Mouse (Mus musculus) kidney, adult 10 weeks (tissue): ENCODE measurements around the gene Tmem208. TPM values are rescaled to one million over a fixed set of nuclear protein-coding genes. Genes with fewer than 3 reads are reported as not detected.

Experiments used
- polyA plus RNA-seq: library from polyadenylated mRNA; stranded (reverse); fragments of 350-450 nt; fragmentation: Illumina TruSeq; extraction: RNeasy Lipid Tissue Mini Kit (QIAGEN cat#74804); gene quantifications from one replicate; pipeline ENCODE4 v1.2.3, GENCODE M21; 2014; ENCODE audit warnings: low read depth, low replicate concordance

The Tmem208 gene
- polyA plus RNA-seq = 10.8 TPM

DNA sequence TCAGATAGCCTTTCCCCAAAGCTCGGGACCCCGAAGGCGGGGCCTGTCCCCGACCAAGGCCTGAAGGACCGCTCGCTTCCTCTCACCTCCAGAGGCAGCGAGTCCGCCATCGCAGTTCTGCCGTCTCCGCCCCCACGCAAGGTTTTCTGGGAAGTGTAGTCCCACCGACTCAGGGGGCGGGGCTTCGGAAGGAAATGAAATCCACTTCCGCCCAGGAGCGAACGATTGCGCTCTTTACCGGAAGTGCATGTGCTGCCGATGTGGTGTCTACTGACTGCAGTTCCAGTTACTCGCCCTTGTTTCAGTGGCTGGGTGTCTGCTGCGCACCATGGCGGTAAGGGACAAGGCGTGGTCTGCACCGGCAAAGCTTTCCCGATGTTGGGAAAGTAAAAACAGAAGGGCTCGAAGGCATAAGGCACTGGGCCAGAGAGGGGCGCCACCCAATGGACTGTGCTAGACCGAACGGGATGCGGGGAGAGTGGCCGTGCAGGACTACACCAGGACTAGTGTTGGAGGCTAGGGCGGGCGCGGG, at the start of gene Tmem208, which contains the start of gene Lrrc29:
Tmem208 (plus strand) TSS at position 214 of the 532 bp plus-strand sequence.
Lrrc29 (minus strand) TSS at position 138 of the 532 bp plus-strand sequence.

GRCm38 (mm10) chr8:105289805-105290460, 36.2 kb upstream of the Tmem208 start, which contains the start of gene 4931428F04Rik:
4931428F04Rik (minus strand) TSS chr8:105289864.

DNA sequence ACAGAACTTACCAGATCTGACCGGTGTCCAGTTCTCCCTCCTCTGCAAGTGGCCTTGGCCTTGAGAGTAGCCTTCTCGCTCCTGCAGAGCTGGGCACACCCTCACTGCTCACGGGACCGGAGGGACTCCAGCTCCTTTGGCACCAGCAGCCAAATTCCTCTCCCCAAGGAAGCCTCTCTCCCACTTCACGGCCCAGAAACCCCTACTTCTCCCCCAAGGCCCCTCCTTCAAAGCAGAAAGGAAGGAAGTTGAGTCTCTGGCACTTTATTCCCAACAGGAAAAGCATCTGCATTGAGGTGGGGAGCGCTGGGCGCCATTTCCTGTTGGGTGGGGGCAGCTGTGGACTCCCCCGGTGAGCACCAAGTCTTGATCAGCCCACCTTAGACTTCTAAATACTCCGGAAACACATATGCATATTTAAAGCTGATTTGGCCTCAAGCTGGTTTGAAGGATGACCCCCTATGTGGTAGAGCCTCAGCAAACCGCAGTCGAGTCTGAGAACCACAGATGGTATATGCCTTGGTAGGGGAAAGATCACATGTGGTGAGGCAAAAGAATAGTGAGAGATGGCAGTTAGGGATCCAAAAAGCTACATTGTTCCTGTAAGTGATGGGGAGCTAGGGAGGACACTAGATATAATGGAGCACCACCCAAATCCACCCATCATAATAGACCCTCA, 30.1 kb upstream of the Tmem208 start, which contains the start of gene Exoc3l:
Exoc3l (minus strand) TSS at position 207 of the 679 bp plus-strand sequence.

DNA sequence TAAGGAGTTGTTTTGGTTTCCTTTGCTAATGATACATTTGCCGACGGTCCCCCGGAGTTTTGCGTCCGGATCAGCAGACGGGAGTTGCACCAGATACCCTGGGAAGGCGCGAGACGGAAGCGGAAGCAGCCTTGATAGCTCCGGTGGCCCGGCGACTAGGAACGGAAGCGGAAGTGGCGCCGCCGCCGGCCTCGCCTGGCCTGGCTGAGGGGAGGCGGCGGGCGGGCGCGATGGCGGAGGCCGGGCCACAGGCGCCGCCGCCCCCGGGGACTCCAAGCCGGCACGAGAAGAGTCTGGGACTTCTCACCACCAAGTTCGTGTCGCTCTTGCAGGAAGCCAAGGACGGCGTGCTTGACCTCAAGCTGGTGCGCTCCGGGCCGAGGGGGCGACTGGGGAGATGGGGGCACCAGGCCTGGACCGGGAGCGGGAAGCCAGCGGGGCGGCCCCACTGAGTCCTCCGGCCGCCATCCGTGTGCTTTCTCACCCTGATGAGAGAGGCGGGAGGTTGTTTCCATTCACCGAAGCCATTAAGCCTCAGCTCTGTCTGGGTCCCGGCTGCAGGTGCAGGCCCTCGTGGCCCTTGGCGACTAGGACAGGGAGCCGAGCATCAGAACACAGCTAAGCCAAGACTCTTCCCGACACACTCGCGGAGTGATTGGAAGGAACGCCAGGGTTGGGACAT, 28.5 kb upstream of the Tmem208 start, which contains the start of gene E2f4:
E2f4 (plus strand) TSS at position 153 of the 682 bp plus-strand sequence.

GRCm38 (mm10) chr8:105305211-105306145, 20.7 kb upstream of the Tmem208 start, which contains the start of gene Elmo3:
Elmo3 (plus strand) TSS chr8:105305601.

GRCm38 (mm10) chr8:105347428-105348221, 21.5 kb downstream of the Tmem208 start, which contains the start of gene Fhod1:
Fhod1 (minus strand) TSS chr8:105347953.

DNA sequence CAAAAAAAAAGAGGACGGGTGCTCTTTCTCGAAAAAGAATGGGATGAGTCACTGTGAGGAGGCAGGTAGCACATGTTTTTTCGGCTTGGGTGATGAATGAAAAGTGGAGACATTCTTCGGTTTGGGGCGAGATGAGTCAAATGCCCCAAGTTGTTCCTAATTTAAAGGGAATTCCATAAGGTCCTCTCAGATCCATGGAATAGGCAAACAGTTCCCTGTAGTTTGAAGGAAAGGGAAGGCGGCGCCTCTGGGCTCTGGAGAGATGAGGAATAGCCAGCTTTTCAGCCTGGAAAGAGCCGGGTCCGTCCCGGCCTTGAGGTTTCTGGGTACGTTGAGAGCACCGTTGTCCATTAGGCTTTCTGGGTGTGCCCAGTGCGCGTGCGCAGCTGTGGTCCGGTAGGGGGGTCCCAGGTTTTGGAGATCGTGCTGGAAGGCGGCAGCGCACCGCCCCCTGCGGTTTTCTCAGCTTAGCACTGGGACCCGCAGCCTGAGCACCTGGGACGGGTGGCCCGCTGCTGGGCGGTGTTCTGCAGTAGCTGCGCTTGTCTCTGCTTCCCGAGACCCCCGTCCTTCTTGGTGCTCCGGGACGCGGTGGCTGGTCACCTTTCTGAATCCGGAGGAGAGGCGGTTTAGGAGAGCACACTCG, 22.4 kb downstream of the Tmem208 start, which contains the start of gene Slc9a5:
Slc9a5 (plus strand) TSS at position 394 of the 646 bp plus-strand sequence.

DNA sequence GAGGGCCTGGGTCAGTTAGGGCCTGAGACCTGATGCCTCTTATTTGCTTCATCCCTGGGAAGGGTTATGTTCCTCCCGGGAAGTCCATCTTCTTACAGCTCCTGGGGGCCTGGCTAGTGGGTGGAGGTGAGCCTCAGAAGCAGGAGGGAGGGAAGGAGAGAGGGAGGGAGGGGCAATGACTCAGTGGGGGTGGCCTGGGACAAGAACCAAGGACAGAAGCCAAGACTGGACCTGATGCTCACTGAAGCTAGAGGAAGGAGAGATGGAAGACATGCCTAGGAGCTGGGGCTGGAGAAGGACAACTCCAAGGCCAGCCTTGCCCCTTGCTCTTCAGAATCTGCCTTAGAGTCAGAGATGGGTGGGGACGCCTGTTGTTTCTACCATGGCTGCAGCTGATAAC, 46.9 kb downstream of the Tmem208 start, which contains the start of gene Plekhg4:
Plekhg4 (plus strand) TSS at position 243 of the 400 bp plus-strand sequence.

Other genes starting within 250 kb of the Tmem208 start
- not detected for gene Ces3b, start 242.6 kb upstream of the Tmem208 start, polyA plus RNA-seq
- gene Ces4a, start 194.6 kb upstream of the Tmem208 start, polyA plus RNA-seq = not detected
- 50.5 TPM for gene Cbfb, start 155.7 kb upstream of the Tmem208 start, polyA plus RNA-seq
- 33.1 TPM for gene D230025D16Rik, start 101.2 kb upstream of the Tmem208 start, polyA plus RNA-seq
- 0.81 TPM for gene B3gnt9, start 71.2 kb upstream of the Tmem208 start, polyA plus RNA-seq
- gene Tradd, start 61.7 kb upstream of the Tmem208 start, polyA plus RNA-seq = 0.69 TPM
- gene Fbxl8, start 61.7 kb upstream of the Tmem208 start, polyA plus RNA-seq = not detected
- not detected for gene Hsf4, start 56.6 kb upstream of the Tmem208 start, polyA plus RNA-seq
- 1.5 TPM for gene Nol3, start 50.2 kb upstream of the Tmem208 start, polyA plus RNA-seq
- gene 4931428F04Rik, start 36.5 kb upstream of the Tmem208 start, polyA plus RNA-seq = 0.28 TPM
- gene Exoc3l, start 30.3 kb upstream of the Tmem208 start, polyA plus RNA-seq = not detected
- gene E2f4, start 28.7 kb upstream of the Tmem208 start, polyA plus RNA-seq = 4.1 TPM
- 4.1 TPM for gene Elmo3, start 20.8 kb upstream of the Tmem208 start, polyA plus RNA-seq
- 0.16 TPM for gene Lrrc29, start 76 bp upstream of the Tmem208 start, polyA plus RNA-seq
- 0.28 TPM for gene Fhod1, start 21.6 kb downstream of the Tmem208 start, polyA plus RNA-seq
- gene Slc9a5, start 22.5 kb downstream of the Tmem208 start, polyA plus RNA-seq = not detected
- not detected for gene Plekhg4, start 46.9 kb downstream of the Tmem208 start, polyA plus RNA-seq
- gene Kctd19, start 87.1 kb downstream of the Tmem208 start, polyA plus RNA-seq = not detected
- gene Lrrc36, start 87.2 kb downstream of the Tmem208 start, polyA plus RNA-seq = not detected
- gene Tppp3, start 145.2 kb downstream of the Tmem208 start, polyA plus RNA-seq = not detected
- 2.7 TPM for gene Zdhhc1, start 170.5 kb downstream of the Tmem208 start, polyA plus RNA-seq
- gene Hsd11b2, start 192.4 kb downstream of the Tmem208 start, polyA plus RNA-seq = 39.1 TPM
- 30.4 TPM for gene Atp6v0d1, start 239.7 kb downstream of the Tmem208 start, polyA plus RNA-seq